Mouse (Mus musculus): Measurements from ENCODE around the gene Bend4.

- TF ChIP-seq POLR2A (IDR thresholded peaks at IDR 0.05; ENCODE audit: low read depth, low read length) (no peak), CTCF (IDR thresholded peaks at IDR 0.05; ENCODE audit: borderline replicate concordance, insufficient read depth, low read length) (no peak)
These were observed 34.2 kb downstream of the Bend4 start for GRCm38 (mm10) chr5:67393951-67394350.

All from embryonic fibroblast, embryonic 13.5 days (primary cell).